Mouse (Mus musculus) layer of hippocampus, adult 2 months (tissue): ENCODE results near the gene Rdh7. TPM values are rescaled to one million over a fixed set of nuclear protein-coding genes. Genes with fewer than 3 reads are reported as not detected.
"Not testable (repeated sequence)": the region's sequence is repeated elsewhere in the genome, so short reads cannot be mapped to it uniquely, and the experiment has no call there.

Source experiments
- DNase-seq, 2 experiments: peaks; one replicate each; pipeline ENCODE4 v3.0.0; 2022; ENCODE audit warnings: low spot score in 2 of 2
- H3K27ac ChIP-seq: fragments of 200-600 bp; 2 replicates; pipeline ENCODE4 v1.8.1; 2022
- H3K4me3 ChIP-seq: fragments of 200-600 bp; 2 replicates; pipeline ENCODE4 v1.8.1; 2022; ENCODE audit warnings: mild to moderate bottlenecking
- CTCF ChIP-seq: fragments of 200-600 bp; conservative IDR thresholded peaks from 2 replicates; pipeline ENCODE4 v1.8.1; 2022; ENCODE audit warnings: antibody characterized with exemption, mild to moderate bottlenecking, moderate library complexity
- total RNA-seq, 2 experiments: library from RNA; stranded (reverse); gene quantifications; 2 replicates each; pipeline ENCODE4 v1.2.3; 2021

The Rdh7 gene
- total RNA-seq, 2 experiments from 2014 or later = not detected

DNA sequence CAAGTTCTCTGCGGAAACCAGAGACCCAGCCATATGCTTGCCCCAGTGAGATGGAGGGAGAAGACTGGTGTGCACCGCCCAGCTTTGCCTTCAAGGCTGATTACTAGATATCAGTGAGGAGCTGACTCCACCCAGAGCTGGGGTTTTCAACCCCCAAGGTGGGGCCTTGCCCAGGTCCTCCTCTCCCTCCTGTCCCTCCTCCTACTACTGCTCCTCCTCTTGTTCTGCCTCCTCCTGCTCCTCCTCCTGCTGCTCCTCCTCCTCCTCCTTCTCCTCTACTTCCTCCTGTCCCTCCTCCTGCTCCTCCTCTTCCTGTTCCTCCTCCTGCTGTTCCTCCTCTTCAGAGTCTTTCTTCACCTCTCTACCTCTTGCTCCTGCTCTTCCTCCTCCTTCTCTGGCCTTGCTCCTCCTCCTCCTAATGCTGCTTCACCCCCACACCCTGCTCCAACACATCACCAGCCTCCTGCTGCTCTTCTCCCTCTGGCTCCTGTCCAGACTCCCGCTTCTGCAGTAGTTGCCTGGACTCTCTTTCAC lies 9.4 kb downstream of the Rdh7 start:
- no peak for TF ChIP-seq CTCF
- Histone ChIP-seq H3K27ac (no peak overlapping the region), H3K4me3 (no peak overlapping the region)
- DNase-seq = no peak

DNA sequence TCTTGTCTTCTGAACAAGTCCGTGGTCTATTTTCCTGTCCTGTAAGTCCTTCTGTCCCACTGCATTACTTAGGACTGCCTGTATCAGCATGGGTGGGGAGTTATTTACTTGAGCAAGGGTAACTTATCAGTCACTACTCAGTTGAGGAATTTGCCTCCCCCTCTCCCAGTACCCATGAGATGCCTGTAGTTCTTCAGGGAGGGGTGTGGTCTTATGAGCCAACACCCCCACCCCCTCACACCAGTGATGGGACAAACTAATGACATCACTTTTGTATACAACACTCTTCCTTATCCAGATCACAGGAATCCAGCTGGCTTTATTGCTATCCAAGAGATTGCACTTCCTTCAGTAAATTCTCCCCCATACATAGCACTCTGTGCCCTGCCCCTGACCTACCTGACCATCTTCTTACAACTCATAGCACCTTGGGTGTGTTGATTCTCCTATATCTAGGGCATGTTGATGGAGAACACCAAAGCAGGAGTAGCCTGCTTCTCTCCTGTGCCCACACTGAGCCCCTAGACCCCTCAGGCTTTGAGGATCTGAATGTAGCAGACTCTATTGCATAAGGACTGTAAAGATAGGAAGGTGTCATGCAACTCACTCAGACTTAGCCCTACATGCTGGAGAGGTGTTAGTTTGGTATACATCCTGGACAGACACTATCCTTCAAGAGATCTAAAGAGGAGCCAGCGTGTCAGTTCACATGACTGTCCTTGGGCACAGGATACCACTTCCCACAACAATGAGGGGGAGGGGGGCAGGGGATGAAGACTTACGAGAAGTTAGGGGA lies 10.2 kb downstream of the Rdh7 start:
- Histone ChIP-seq H3K4me3 (no peak overlapping the region), H3K27ac (no peak overlapping the region)
- no peak for TF ChIP-seq CTCF
- no peak for DNase-seq

DNA sequence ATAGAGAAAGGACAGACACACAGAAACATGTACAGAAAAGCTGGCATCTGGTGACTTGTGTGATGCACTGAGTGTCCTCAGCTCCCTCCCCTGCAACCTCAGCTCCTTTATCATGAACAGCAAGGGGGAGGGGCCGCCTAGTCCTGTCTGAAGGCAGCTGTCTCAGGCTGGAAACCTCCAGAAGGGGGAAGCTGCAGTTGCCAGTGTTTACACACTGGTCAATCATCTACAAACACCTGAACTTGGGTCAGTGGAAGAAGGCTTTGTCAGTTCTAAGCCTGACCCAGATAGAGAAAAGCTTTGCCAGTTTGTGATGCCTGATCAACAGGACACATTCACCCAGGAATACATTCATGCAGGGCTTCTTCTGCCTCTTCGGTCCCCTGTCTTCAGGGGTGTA lies 10.9 kb downstream of the Rdh7 start:
- no peak for DNase-seq
- H3K27ac ChIP-seq = no peak overlapping the region
- TF ChIP-seq CTCF = no peak

DNA sequence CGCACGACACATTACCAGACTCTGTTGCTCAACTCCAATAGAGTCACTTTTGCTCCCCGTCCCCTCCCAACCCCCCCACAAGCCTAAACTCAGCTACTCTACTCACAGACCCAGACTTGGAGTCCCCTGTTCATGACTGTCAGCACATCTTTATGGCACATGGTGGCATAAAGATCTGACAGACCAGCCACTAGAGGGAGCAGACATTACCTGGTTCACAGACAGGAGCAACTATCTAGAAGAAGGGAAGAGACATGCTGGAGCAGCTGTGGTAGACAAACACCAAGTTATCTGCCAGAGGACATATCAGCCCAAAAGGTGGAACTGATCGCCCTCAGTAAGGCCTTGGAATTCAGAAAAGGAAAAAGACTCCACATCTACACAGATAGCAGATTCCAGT lies 16.1 kb downstream of the Rdh7 start:
- Histone ChIP-seq H3K27ac (no peak overlapping the region), H3K4me3 (no peak overlapping the region)
- DNase-seq = no peak
- TF ChIP-seq CTCF = peak; percentile 70

More for the DNA sequence above, 10.9 kb downstream of the Rdh7 start:
- H3K4me3 ChIP-seq = no peak overlapping the region

DNA sequence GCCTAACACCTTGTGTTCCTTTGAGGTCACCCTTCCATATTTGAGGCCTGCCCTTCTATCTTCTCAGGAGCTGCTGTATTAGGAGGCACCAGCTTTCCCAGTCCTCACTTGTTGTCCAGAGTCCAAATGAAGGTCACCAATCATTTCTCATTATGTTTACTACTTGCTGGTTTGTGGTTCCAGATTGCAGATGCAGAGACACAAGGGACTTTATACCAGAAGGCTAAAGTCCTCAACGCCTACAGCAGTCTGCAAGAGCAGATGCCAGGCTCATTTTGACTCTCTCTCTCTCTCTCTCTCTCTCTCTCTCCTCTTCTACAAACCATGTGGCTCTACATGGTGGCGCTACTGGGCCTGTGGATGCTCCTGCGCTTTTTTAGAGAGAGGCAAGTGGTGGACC lies 22.4 kb downstream of the Rdh7 start, which contains the start of gene Rdh16f2:
Rdh16f2 (plus strand) TSS at position 243 of the 400 bp plus-strand sequence.
- no peak for DNase-seq
- Histone ChIP-seq H3K27ac (no peak within 1 kb of the TSS), H3K4me3 (no peak within 1 kb of the TSS)
- TF ChIP-seq CTCF = no peak

DNA sequence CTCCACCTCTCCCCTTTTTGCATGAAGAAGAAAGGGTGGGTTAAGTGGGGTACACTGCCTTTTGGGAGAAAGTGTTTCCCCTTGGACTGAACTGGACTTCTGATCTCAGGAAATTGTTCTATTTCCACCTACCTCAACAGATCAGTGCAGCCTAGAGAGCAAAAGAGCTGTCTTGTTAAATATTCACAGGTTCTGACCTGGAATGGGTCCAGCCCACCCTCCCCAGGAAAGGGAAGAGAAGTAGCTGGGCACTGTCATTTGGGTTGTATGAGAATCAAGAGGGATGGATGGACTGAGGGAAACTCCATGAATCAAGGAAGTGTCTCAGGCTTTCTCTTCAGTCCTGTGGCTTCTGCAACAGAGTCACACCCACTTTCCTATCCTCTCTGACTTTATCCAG lies 23.7 kb downstream of the Rdh7 start:
- Histone ChIP-seq H3K27ac (no peak overlapping the region), H3K4me3 (no peak overlapping the region)
- DNase-seq = no peak
- no peak for TF ChIP-seq CTCF

DNA sequence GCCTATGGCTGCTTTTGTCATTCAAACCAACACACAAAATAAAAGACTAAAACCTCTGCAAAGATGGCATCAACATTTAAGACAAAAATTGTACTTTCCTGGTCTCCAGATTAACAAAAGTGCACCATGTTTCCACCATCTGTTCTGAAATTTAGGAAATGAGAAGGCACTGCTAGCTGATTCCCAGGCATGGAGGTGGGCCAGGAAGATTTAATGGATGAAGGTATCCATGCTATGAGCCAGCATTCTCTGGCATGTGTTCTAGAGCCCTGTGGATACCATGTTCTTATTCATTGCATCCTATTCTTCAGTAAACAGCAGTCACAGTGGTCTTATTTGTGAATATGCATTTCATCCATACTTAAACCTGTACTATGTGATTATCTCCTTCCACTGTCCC lies 32.2 kb downstream of the Rdh7 start:
- TF ChIP-seq CTCF = no peak
- no peak overlapping the region for H3K4me3 ChIP-seq
- peak; percentile 21 to 40 for DNase-seq
- H3K27ac ChIP-seq = no peak overlapping the region

DNA sequence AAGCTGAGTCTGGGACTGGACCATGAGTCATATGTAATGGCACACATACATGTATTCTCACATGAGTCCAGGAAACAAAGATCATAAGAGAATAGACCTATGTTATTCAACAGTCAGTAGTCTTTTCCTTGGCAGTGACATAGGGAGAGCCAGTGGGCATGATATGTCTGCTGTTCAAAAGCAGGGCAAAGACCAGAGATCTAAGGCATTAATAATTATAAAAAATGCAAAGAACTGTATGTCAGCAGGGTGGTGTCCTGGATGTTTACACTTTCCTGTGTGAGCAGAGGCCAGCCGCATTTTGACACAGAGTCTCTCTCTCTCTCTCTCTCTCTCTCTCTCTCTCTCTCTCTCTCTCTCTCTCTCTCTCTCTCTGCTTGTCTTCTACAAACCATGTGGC lies 39.0 kb downstream of the Rdh7 start, which contains the start of gene Rdh19:
Rdh19 (plus strand) TSS at position 301 of the 400 bp plus-strand sequence.
- no peak for TF ChIP-seq CTCF
- no peak for DNase-seq
- no peak within 1 kb of the TSS for H3K4me3 ChIP-seq
- H3K27ac ChIP-seq = no peak within 1 kb of the TSS

DNA sequence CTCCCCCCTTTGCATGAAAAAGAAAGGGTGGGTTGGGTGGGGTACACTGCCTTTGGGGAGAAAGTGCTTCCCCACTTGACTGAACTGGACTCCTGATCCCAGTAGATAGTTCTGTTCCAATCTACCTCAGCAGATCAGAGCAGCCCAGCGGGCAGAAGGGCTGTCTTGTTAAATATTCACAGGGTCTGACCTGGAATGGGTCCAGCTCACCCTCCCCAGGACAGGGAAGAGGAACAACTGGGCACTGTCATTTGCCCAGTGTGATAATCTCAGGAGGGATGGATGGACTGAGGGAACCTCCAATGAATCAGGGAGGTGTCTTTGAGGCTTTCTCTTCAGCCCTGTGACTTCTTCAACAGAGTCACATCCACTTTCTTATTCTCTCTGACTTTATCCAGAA lies 40.5 kb downstream of the Rdh7 start:
- TF ChIP-seq CTCF = no peak
- no peak overlapping the region for H3K27ac ChIP-seq
- DNase-seq = no peak
- no peak overlapping the region for H3K4me3 ChIP-seq

DNA sequence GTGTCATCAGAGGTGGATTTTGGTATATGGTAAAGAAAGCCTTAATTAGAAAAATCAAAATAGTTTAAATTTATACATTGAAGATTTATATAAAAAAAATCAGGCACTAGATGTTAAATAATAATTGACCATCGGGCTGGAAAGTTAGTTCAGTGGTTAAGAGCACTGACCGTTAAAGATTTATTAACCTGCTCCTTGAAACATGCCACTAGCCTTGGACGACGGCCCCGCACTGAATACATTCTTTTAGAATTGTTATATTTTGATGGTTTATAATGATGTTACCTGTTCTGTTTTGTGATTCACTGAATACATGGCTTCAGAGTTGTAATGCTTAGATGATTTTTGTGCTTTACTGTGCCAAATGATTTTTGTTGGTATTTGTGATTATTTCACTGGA lies 42.7 kb downstream of the Rdh7 start:
- DNase-seq, H3K4me3 ChIP-seq, H3K27ac ChIP-seq: not testable (repeated sequence)

DNA sequence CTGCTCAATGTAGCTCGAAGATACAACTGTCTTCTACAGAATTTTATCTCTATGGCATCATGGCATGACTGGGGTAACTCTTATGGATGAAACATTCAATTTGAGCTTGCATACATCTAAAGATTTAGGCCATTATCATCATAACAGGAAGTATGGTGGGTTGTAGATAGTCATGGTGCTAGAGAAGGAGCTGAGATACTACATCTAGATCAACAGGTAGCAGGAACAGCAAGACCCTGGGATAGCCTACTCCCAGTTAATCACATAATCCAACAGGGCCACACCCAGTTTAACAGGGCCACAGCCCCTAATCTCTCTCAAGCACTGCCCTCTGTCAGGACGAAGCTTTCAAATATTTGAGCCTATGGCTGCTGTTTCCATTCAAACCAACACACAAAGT lies 47.8 kb downstream of the Rdh7 start:
- no peak for DNase-seq
- Histone ChIP-seq H3K27ac (no peak overlapping the region), H3K4me3 (no peak overlapping the region)
- TF ChIP-seq CTCF = no peak

DNA sequence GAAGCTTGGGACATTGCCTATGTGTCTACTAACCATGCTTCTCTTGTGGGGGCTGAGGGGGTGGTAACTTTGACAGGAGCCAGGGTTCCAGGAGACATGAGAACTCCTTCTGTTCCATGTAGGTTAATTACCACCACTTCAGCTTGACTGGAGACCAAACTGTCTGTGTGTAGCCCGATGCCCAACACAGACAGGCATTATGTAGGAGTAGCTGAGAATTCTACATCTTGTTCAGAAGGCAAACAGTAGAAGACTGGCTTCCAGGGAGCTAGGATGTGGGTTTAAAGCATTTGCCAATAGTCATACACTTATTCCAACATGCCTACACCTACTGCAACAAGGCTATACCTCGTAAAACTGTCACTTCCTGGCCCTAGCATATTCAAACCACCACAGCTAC lies 50.1 kb downstream of the Rdh7 start:
- no peak for TF ChIP-seq CTCF
- DNase-seq = no peak
- Histone ChIP-seq H3K27ac (no peak overlapping the region), H3K4me3 (no peak overlapping the region)

DNA sequence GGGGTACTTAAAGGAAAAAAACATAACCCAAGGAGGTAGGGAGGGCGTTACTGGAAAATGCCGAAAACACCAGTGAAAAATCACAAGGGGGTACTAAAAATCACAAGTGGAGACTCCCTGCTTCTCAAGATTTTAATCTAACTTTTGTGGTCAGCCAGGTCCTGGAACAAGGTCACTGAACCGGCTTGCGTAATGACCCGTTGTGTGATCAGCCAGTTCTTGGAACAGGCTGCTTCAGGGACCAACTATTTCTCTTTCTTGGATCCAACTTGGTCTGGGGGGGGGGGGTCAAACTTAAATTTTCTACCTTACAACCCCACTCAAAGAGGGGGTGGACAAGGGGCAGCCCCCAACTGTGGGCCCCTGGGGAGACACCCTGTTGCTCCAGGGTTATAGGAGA lies 50.8 kb downstream of the Rdh7 start:
- H3K4me3 ChIP-seq, H3K27ac ChIP-seq, DNase-seq: not testable (repeated sequence)

DNA sequence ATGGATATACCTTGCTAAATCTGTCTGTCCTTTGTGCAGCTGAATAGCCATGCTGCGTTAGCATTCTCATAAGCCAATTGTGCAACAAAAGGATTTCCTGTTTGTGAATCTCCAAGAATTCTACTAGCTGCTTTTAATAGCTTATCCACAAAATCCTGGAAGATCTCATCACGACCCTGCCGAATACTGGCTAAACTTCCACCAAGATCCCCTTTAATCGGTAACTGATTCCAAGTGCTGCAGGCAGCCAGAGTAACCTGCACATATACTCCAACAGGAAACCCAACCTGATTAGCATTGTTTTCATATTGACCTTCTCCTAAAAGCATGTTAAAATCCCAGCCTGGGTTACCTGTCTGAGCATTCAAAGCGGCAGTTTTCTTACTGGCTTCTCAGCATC lies 53.3 kb downstream of the Rdh7 start:
- no peak overlapping the region for H3K4me3 ChIP-seq
- DNase-seq = no peak
- TF ChIP-seq CTCF = no peak
- no peak overlapping the region for H3K27ac ChIP-seq

DNA sequence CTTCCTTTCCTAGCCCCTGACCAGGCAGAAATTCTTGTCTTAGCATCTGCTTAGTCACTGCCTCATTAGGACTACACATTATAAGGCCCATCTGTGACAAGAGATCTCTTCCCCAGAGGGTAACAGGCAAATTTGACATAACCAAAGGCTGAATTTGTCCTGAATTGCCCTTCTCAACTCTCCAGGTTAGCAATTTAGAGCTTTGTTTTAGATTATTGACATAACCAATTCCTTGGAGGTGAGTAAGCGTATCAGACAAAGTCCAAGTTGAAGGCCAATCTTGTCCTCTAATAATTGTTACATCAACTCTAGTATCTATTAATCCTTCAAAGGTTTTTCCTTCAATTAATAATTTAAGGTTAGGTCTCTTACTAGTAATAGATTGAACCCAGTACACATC lies 54.4 kb downstream of the Rdh7 start:
- not testable (repeated sequence) for H3K4me3 ChIP-seq, H3K27ac ChIP-seq, DNase-seq
